14 mouse cellular contexts compared by ENCODE assay signal in genomic region chr2:158116653-158117052, GRCm38 (mm10). TPM values are rescaled to one million over a fixed set of nuclear protein-coding genes. Genes with fewer than 3 reads are reported as not detected.
DNase-seq lines count a peak whose midpoint lies in the region; ATAC-seq lines count a peak whose summit lies in the region.
"Had no signal": no experiment of that assay in that cellular context is flagged by ENCODE, and none has a peak within 500 bp of the region (broad histone marks: within the 10 kb centered on the region; RNA-seq: fewer than 3 reads in every experiment).

No protein-coding gene starts in this region.

- H3K36me3 ChIP-seq in intestine, embryonic 15.5 days, result peaks cover 16% of the 10 kb centered on the region
- H3K36me3 ChIP-seq in intestine, embryonic 16.5 days (ENCODE audit: control insufficient read depth, insufficient read depth, low read length), result no peaks in the 10 kb centered on the region; the same call in 1 of the 2 replicates
- H3K36me3 ChIP-seq in lung, embryonic 16.5 days (ENCODE audit: control insufficient read depth, insufficient read depth, low read length), result peaks cover 15% of the 10 kb centered on the region
- H3K36me3 ChIP-seq: midbrain, embryonic 15.5 days had no signal

- H3K4me2 ChIP-seq in intestine, embryonic 15.5 days (replicated peaks), result no peak overlapping the region
- H3K4me2 ChIP-seq in intestine, embryonic 16.5 days (ENCODE audit: low read depth, low read length), result no peak overlapping the region
- no peak overlapping the region for H3K4me2 ChIP-seq in lung, embryonic 16.5 days (ENCODE audit: low read depth, low read length)
- H3K4me2 ChIP-seq: midbrain, embryonic 15.5 days had no signal

- 34% methylated on average over 6 of the region's 6 CpGs for WGBS in intestine, embryonic 15.5 days
- WGBS in intestine, embryonic 16.5 days, result 41% methylated on average over 6 of the region's 6 CpGs
- 25% methylated on average over 6 of the region's 6 CpGs for WGBS in lung, embryonic 16.5 days

- H3K27ac ChIP-seq in intestine, embryonic 15.5 days, result 0 out of 2 replicates have a peak overlapping the region, but pooled peaks have one; percentile 9
- H3K27ac ChIP-seq in intestine, embryonic 16.5 days (ENCODE audit: low read length), result no peak overlapping the region
- H3K27ac ChIP-seq in lung, embryonic 16.5 days (ENCODE audit: low read length), result peak overlapping the region; percentile 55
- H3K27ac ChIP-seq: midbrain, embryonic 15.5 days had no signal

- ATAC-seq in CD4-positive, CD25-positive, alpha-beta regulatory T cell, adult 4 months, result no peak
- no peak for ATAC-seq in intestine, embryonic 15.5 days
- no peak for ATAC-seq in intestine, embryonic 16.5 days
- no peak for ATAC-seq in lung, embryonic 16.5 days (ENCODE audit: low read depth)
- ATAC-seq in megakaryocyte-erythroid progenitor cell, adult 5-6 weeks (replicated peaks; ENCODE audit: low FRiP score, low TSS enrichment, poor library complexity, severe bottlenecking), result peak; percentile 70
- ATAC-seq: forebrain, embryonic 16.5 days; midbrain, embryonic 15.5 days; Patski had no signal

- peak; percentile 4 for DNase-seq in CD4-positive, CD25-positive, alpha-beta regulatory T cell, adult 2 months (ENCODE audit: low read depth, low spot score)
- DNase-seq in lung, postnatal 10 days, result no peak
- DNase-seq in testis, postnatal 10 days (ENCODE audit: low spot score), result no peak
- DNase-seq: cerebellum, postnatal 14 days; heart, postnatal 4 days; lung, postnatal 36 days had no signal

- H3K9me3 ChIP-seq in intestine, embryonic 15.5 days, result no peaks in the 10 kb centered on the region
- H3K9me3 ChIP-seq in intestine, embryonic 16.5 days (ENCODE audit: control insufficient read depth, low read length), result no peaks in the 10 kb centered on the region
- H3K9me3 ChIP-seq in lung, embryonic 16.5 days (ENCODE audit: control insufficient read depth, low read length), result no peaks in the 10 kb centered on the region
- H3K9me3 ChIP-seq: midbrain, embryonic 15.5 days had no signal

- no peak overlapping the region for H3K4me3 ChIP-seq in intestine, embryonic 15.5 days (replicated peaks)
- no peak overlapping the region for H3K4me3 ChIP-seq in intestine, embryonic 16.5 days (ENCODE audit: low read length)
- no peak overlapping the region for H3K4me3 ChIP-seq in lung, embryonic 16.5 days (ENCODE audit: low read length)
- H3K4me3 ChIP-seq: midbrain, embryonic 15.5 days had no signal

- H3K4me1 ChIP-seq in intestine, embryonic 15.5 days (replicated peaks), result peaks cover 32% of the 10 kb centered on the region
- H3K4me1 ChIP-seq in intestine, embryonic 16.5 days (ENCODE audit: control insufficient read depth, insufficient read depth, low read length), result peaks cover 29% of the 10 kb centered on the region
- peaks cover 33% of the 10 kb centered on the region for H3K4me1 ChIP-seq in lung, embryonic 16.5 days (replicated peaks; ENCODE audit: control insufficient read depth, insufficient read depth, low read length)

- no peaks in the 10 kb centered on the region for H3K27me3 ChIP-seq in intestine, embryonic 15.5 days (replicated peaks)
- H3K27me3 ChIP-seq in intestine, embryonic 16.5 days (replicated peaks; ENCODE audit: control insufficient read depth, insufficient read depth, low read length), result no peaks in the 10 kb centered on the region
- H3K27me3 ChIP-seq in lung, embryonic 16.5 days (ENCODE audit: control insufficient read depth, insufficient read depth, low read depth, low read length), result no peaks in the 10 kb centered on the region
- H3K27me3 ChIP-seq: midbrain, embryonic 15.5 days; Patski had no signal

- H3K9ac ChIP-seq in intestine, embryonic 15.5 days, result no peak overlapping the region
- H3K9ac ChIP-seq in intestine, embryonic 16.5 days (ENCODE audit: low read depth, low read length), result no peak overlapping the region
- no peak overlapping the region for H3K9ac ChIP-seq in lung, embryonic 16.5 days (ENCODE audit: low read length)
- H3K9ac ChIP-seq: midbrain, embryonic 15.5 days had no signal

RNA-seq across cellular contexts. Expression of gene Tgm2, which starts 29.6 kb away (rescaled TPM):
- polyA plus RNA-seq in CD4-positive, CD25-positive, alpha-beta regulatory T cell, adult 4 months (2017; shearing (Covaris generic)), result 1 to 10 TPM; 3.1 to 4.4 TPM
- 83.4 and 90.2 TPM in 2 replicates for polyA plus RNA-seq in intestine, embryonic 15.5 days (2015; fragmentation: Nextera tagmentation; extraction: Ambion mirVana)
- 94.9 and 96.5 TPM in 2 replicates for polyA plus RNA-seq in intestine, embryonic 16.5 days (2015; fragmentation: Nextera tagmentation; extraction: Ambion mirVana)
- 75.8 and 81.6 TPM in 2 replicates for polyA plus RNA-seq in lung, embryonic 16.5 days (2015; fragmentation: Nextera tagmentation; extraction: Ambion mirVana)
- total RNA-seq in megakaryocyte-erythroid progenitor cell, adult 5-6 weeks (2014; fragmentation: Nextera tagmentation), result 10.2 and 19.6 TPM in 2 replicates
- 7.1 and 8.0 TPM in 2 replicates for total RNA-seq in megakaryocyte-erythroid progenitor cell, adult 5-6 weeks (2017)

Comparison
In these comparisons a context has a peak if more than half of its experiments do, and no peak if none do; other contexts are left out.
1. RNA of gene Tgm2, which starts 29.6 kb away (polyA plus RNA-seq): 94.9 to 96.5 TPM in intestine, embryonic 16.5 days, 83.4 to 90.2 TPM in intestine, embryonic 15.5 days and 75.8 to 81.6 TPM in lung, embryonic 16.5 days; 3.1 to 4.4 TPM in CD4-positive, CD25-positive, alpha-beta regulatory T cell, adult 4 months; every median in the first group is over 10 times any median in the second.